Mouse (Mus musculus) layer of hippocampus, adult 11-12 months (tissue): ENCODE measurements around the gene Mfsd1.

Source experiments
- DNase-seq: peaks from one replicate; pipeline ENCODE4 v3.0.0; 2022; ENCODE audit warnings: low spot score

The Mfsd1 gene

GRCm38 (mm10) chr3:67582273-67583124, at the start of gene Mfsd1:
Mfsd1 (plus strand) TSS chr3:67582741.
- peak; percentile 53 for DNase-seq

GRCm38 (mm10) chr3:67543630-67544029, 38.9 kb upstream of the Mfsd1 start:
- DNase-seq: no peak

- DNase-seq: no peak
Measured at GRCm38 (mm10) chr3:67551193-67551592, 31.3 kb upstream of the Mfsd1 start.

- no peak for DNase-seq
Measured at GRCm38 (mm10) chr3:67553281-67553680, 29.3 kb upstream of the Mfsd1 start.

GRCm38 (mm10) chr3:67553927-67554448, 28.6 kb upstream of the Mfsd1 start:
- DNase-seq: no peak

GRCm38 (mm10) chr3:67555211-67555610, 27.3 kb upstream of the Mfsd1 start:
- DNase-seq: no peak

- no peak for DNase-seq
Measured at GRCm38 (mm10) chr3:67557200-67557651, 25.3 kb upstream of the Mfsd1 start.

- no peak for DNase-seq
Measured at GRCm38 (mm10) chr3:67557718-67558354, 24.7 kb upstream of the Mfsd1 start.

- DNase-seq: no peak
Measured at GRCm38 (mm10) chr3:67564731-67565357, 17.7 kb upstream of the Mfsd1 start.

- DNase-seq: no peak
Measured at GRCm38 (mm10) chr3:67565540-67566227, 16.9 kb upstream of the Mfsd1 start.

GRCm38 (mm10) chr3:67568015-67568618, 14.4 kb upstream of the Mfsd1 start:
- peak; percentile 72 for DNase-seq

GRCm38 (mm10) chr3:67572918-67573317, 9.6 kb upstream of the Mfsd1 start:
- no peak for DNase-seq

GRCm38 (mm10) chr3:67573523-67573922, 9.0 kb upstream of the Mfsd1 start:
- DNase-seq: no peak

GRCm38 (mm10) chr3:67576248-67576647, 6.3 kb upstream of the Mfsd1 start:
- no peak for DNase-seq

GRCm38 (mm10) chr3:67576724-67577123, 5.8 kb upstream of the Mfsd1 start:
- DNase-seq: no peak

- no peak for DNase-seq
Measured at GRCm38 (mm10) chr3:67583125-67583845, 744 bp downstream of the Mfsd1 start.

- DNase-seq: no peak
Measured at GRCm38 (mm10) chr3:67583846-67584186, 1.3 kb downstream of the Mfsd1 start.

GRCm38 (mm10) chr3:67586511-67586910, 4.0 kb downstream of the Mfsd1 start:
- no peak for DNase-seq

GRCm38 (mm10) chr3:67587430-67587829, 4.9 kb downstream of the Mfsd1 start:
- DNase-seq: no peak

- DNase-seq: no peak
Measured at GRCm38 (mm10) chr3:67601616-67602138, 19.1 kb downstream of the Mfsd1 start.

GRCm38 (mm10) chr3:67618222-67618621, 35.7 kb downstream of the Mfsd1 start:
- no peak for DNase-seq
